Mouse (Mus musculus) ES-E14 (cell line): ENCODE results near the gene Supt5.

Experiments used
- CHD2 ChIP-seq: IDR thresholded peaks from 2 replicates; pipeline ENCODE4 v1.6.1; 2014; ENCODE audit warnings: mild to moderate bottlenecking, low read depth, low read length, inconsistent platforms
- HCFC1 ChIP-seq: IDR thresholded peaks from 2 replicates; pipeline ENCODE4 v1.6.1; 2012; ENCODE audit warnings: low read length, inconsistent platforms, borderline replicate concordance; ENCODE audit not compliant: insufficient read depth
- MAFK ChIP-seq: IDR thresholded peaks from 2 replicates; pipeline ENCODE4 v1.6.1; 2014; ENCODE audit warnings: mild to moderate bottlenecking, low read depth, low read length, inconsistent platforms; ENCODE audit not compliant: insufficient read depth
- ZC3H11A ChIP-seq: IDR thresholded peaks from 2 replicates; pipeline ENCODE4 v1.6.1; 2012; ENCODE audit warnings: low read depth, mild to moderate bottlenecking, inconsistent platforms, low read length, borderline replicate concordance
- ZNF384 ChIP-seq: IDR thresholded peaks from 2 replicates; pipeline ENCODE4 v1.6.1; 2012; ENCODE audit warnings: low read depth, low read length, inconsistent platforms

GRCm38 (mm10) chr7:28305641-28306040 is 32.9 kb downstream of the Supt5 start:
- TF ChIP-seq ZC3H11A (no peak), HCFC1 (no peak), MAFK (no peak), CHD2 (no peak), ZNF384 (no peak)
